Mouse (Mus musculus): ENCODE data around the gene Itgb3bp.

- TF ChIP-seq CTCF (IDR thresholded peaks at IDR 0.05) (no peak), EP300 (IDR thresholded peaks at IDR 0.05) (no peak)
Measured at GRCm38 (mm10) chr4:99725914-99726451, 203.6 kb downstream of the Itgb3bp start.

Data from lung, postnatal 0 days (tissue).